Mouse (Mus musculus) limb, embryonic 11.5 days (tissue): ENCODE measurements around the gene Arhgap20. TPM values are rescaled to one million over a fixed set of nuclear protein-coding genes. Genes with fewer than 3 reads are reported as not detected.

Experiments used
- ATAC-seq: fragments of 200-750 bp; cut with Nextera tagmentation; 2 replicates; pipeline ENCODE4 v1.8.0; 2017; ENCODE audit warnings: low read depth; ENCODE audit not compliant: insufficient number of reproducible peaks, low FRiP score, low TSS enrichment
- DNase-seq: peaks from one replicate; pipeline ENCODE4 v3.0.0-alpha.2; 2015; ENCODE audit warnings: low spot score
- H3K27ac ChIP-seq: fragments of 300-500 bp; sonication (generic); replicated peaks from 2 replicates; pipeline ENCODE4 v1.5.1; 2014; ENCODE audit warnings: low read depth, mild to moderate bottlenecking, low read length
- H3K27me3 ChIP-seq: fragments of 300-500 bp; sonication (generic); 2 replicates; pipeline ENCODE4 v1.6.1; 2014; ENCODE audit warnings: mild to moderate bottlenecking, low read length, mixed read lengths; ENCODE audit not compliant: control insufficient read depth, insufficient read depth
- H3K36me3 ChIP-seq: fragments of 300-500 bp; sonication (generic); 2 replicates; pipeline ENCODE4 v1.6.1; 2014; ENCODE audit warnings: mild to moderate bottlenecking, low read length, moderate library complexity, mixed read lengths; ENCODE audit not compliant: control insufficient read depth, insufficient read depth
- H3K4me1 ChIP-seq: fragments of 300-500 bp; sonication (generic); 2 replicates; pipeline ENCODE4 v1.6.1; 2014; ENCODE audit warnings: low read length, mixed read lengths; ENCODE audit not compliant: control insufficient read depth, insufficient read depth
- H3K4me2 ChIP-seq: fragments of 300-500 bp; sonication (generic); 2 replicates; pipeline ENCODE4 v1.6.1; 2014; ENCODE audit warnings: low read depth, mild to moderate bottlenecking, moderate library complexity; ENCODE audit not compliant: severe bottlenecking
- H3K4me3 ChIP-seq: fragments of 300-500 bp; sonication (generic); 2 replicates; pipeline ENCODE4 v1.5.1; 2014; ENCODE audit warnings: low read depth, low read length
- H3K9ac ChIP-seq: fragments of 300-500 bp; sonication (generic); 2 replicates; pipeline ENCODE4 v1.6.1; 2014; ENCODE audit warnings: mild to moderate bottlenecking, low read length
- H3K9me3 ChIP-seq: fragments of 300-500 bp; sonication (generic); 2 replicates; pipeline ENCODE4 v1.6.1; 2016; ENCODE audit warnings: low read length; ENCODE audit not compliant: control insufficient read depth
- WGBS: fragments of 180-500 bp; shearing (Covaris S2); extraction: QIAGEN DNeasy Blood & Tissue Kit; methylation state at CpG from one replicate; pipeline ENCODE4 v1.1.7; 2014; 5-methylcytosine and 5-hydroxymethylcytosine counted together
- polyA plus RNA-seq: library from polyadenylated mRNA; unstranded; fragments of >200 nt; fragmentation: Nextera tagmentation; extraction: Ambion mirVana; gene quantifications from 2 replicates; pipeline ENCODE4 v1.2.1, GENCODE M21; 2014

Arhgap20 gene
- polyA plus RNA-seq, result 0.81 and 1.8 TPM in 2 replicates

GRCm38 (mm10) chr9:51764921-51765416 lies at the start of gene Arhgap20:
Gene Arhgap20, plus strand, starts transcription at chr9:51765337.
- Histone ChIP-seq H3K4me1 (peaks cover 4% of the 10 kb centered on the region; the same call in 1 of the 2 replicates), H3K27ac (no peak within 1 kb of the TSS), H3K9ac (peak within 1 kb of the TSS; percentile 65), H3K27me3 (peaks cover 26% of the 10 kb centered on the region), H3K9me3 (no peaks in the 10 kb centered on the region), H3K36me3 (no peaks in the 10 kb centered on the region), H3K4me2 (peak within 1 kb of the TSS; percentile 94), H3K4me3 (peak within 1 kb of the TSS; percentile 60)
- WGBS, result under 1% methylated on average over 60 of the region's 77 CpGs
- peak; percentile 92 for ATAC-seq
- peak; percentile 82 for DNase-seq

GRCm38 (mm10) chr9:51718793-51719192 lies 46.3 kb upstream of the Arhgap20 start:
- Histone ChIP-seq H3K9me3 (no peaks in the 10 kb centered on the region), H3K9ac (no peak overlapping the region), H3K27ac (no peak overlapping the region), H3K4me2 (no peak overlapping the region), H3K4me3 (no peak overlapping the region), H3K27me3 (no peaks in the 10 kb centered on the region), H3K36me3 (no peaks in the 10 kb centered on the region), H3K4me1 (no peaks in the 10 kb centered on the region)
- no peak for ATAC-seq
- no peak for DNase-seq
- 86% methylated on average over 3 of the region's 3 CpGs for WGBS

GRCm38 (mm10) chr9:51727960-51728359 lies 37.2 kb upstream of the Arhgap20 start:
- no peak overlapping the region for H3K4me2 ChIP-seq
- no peak overlapping the region for H3K4me3 ChIP-seq
- H3K4me1 ChIP-seq, result no peaks in the 10 kb centered on the region
- no peak overlapping the region for H3K27ac ChIP-seq
- no peaks in the 10 kb centered on the region for H3K27me3 ChIP-seq
- no peak overlapping the region for H3K9ac ChIP-seq
- no peaks in the 10 kb centered on the region for H3K36me3 ChIP-seq
- WGBS, result 73% methylated on average over 6 of the region's 6 CpGs
- DNase-seq (no peak), ATAC-seq (no peak)
- H3K9me3 ChIP-seq, result no peaks in the 10 kb centered on the region

- H3K4me1 ChIP-seq, result peaks cover 5% of the 10 kb centered on the region; the same call in 1 of the 2 replicates
- no peaks in the 10 kb centered on the region for H3K36me3 ChIP-seq
- H3K27ac ChIP-seq, result no peak overlapping the region
- H3K4me2 ChIP-seq, result no peak overlapping the region
- DNase-seq (peak; percentile 25), ATAC-seq (no peak)
- no peaks in the 10 kb centered on the region for H3K27me3 ChIP-seq
- no peaks in the 10 kb centered on the region for H3K9me3 ChIP-seq
- H3K4me3 ChIP-seq, result no peak overlapping the region
- 42% methylated on average over 9 of the region's 9 CpGs for WGBS
- no peak overlapping the region for H3K9ac ChIP-seq
Observed at GRCm38 (mm10) chr9:51735180-51736034, 29.7 kb upstream of the Arhgap20 start.

GRCm38 (mm10) chr9:51736750-51737368 lies 28.3 kb upstream of the Arhgap20 start:
- no peaks in the 10 kb centered on the region for H3K27me3 ChIP-seq
- DNase-seq (no peak), ATAC-seq (no peak)
- H3K9me3 ChIP-seq, result no peaks in the 10 kb centered on the region
- 81% methylated on average over 5 of the region's 5 CpGs for WGBS
- H3K4me1 ChIP-seq, result peaks cover 5% of the 10 kb centered on the region; the same call in 1 of the 2 replicates
- no peaks in the 10 kb centered on the region for H3K36me3 ChIP-seq
- no peak overlapping the region for H3K4me3 ChIP-seq
- H3K9ac ChIP-seq, result no peak overlapping the region
- no peak overlapping the region for H3K4me2 ChIP-seq
- H3K27ac ChIP-seq, result no peak overlapping the region

- Histone ChIP-seq H3K9me3 (no peaks in the 10 kb centered on the region), H3K36me3 (no peaks in the 10 kb centered on the region), H3K4me3 (no peak overlapping the region), H3K27ac (no peak overlapping the region), H3K9ac (no peak overlapping the region), H3K4me1 (peaks cover 5% of the 10 kb centered on the region; the same call in 1 of the 2 replicates), H3K27me3 (no peaks in the 10 kb centered on the region), H3K4me2 (no peak overlapping the region)
- ATAC-seq, result no peak
- 91% methylated on average over 9 of the region's 9 CpGs for WGBS
- no peak for DNase-seq
Observed at GRCm38 (mm10) chr9:51738349-51738748, 26.8 kb upstream of the Arhgap20 start.

GRCm38 (mm10) chr9:51739826-51740225 lies 25.3 kb upstream of the Arhgap20 start:
- DNase-seq, result no peak
- Histone ChIP-seq H3K27me3 (no peaks in the 10 kb centered on the region), H3K9ac (no peak overlapping the region), H3K9me3 (no peaks in the 10 kb centered on the region), H3K36me3 (no peaks in the 10 kb centered on the region), H3K4me1 (peaks cover 5% of the 10 kb centered on the region; the same call in 1 of the 2 replicates), H3K4me2 (no peak overlapping the region), H3K4me3 (no peak overlapping the region), H3K27ac (no peak overlapping the region)
- 93% methylated on average over 4 of the region's 4 CpGs for WGBS
- no peak for ATAC-seq

GRCm38 (mm10) chr9:51750144-51750543 lies 15.0 kb upstream of the Arhgap20 start:
- H3K9ac ChIP-seq, result no peak overlapping the region
- H3K4me2 ChIP-seq, result no peak overlapping the region
- ATAC-seq (no peak), DNase-seq (no peak)
- 88% methylated on average over 4 of the region's 4 CpGs for WGBS
- no peaks in the 10 kb centered on the region for H3K36me3 ChIP-seq
- H3K4me1 ChIP-seq, result peaks cover 4% of the 10 kb centered on the region; the same call in 1 of the 2 replicates
- H3K27ac ChIP-seq, result no peak overlapping the region
- no peaks in the 10 kb centered on the region for H3K9me3 ChIP-seq
- H3K4me3 ChIP-seq, result no peak overlapping the region
- no peaks in the 10 kb centered on the region for H3K27me3 ChIP-seq
